In genomic region chr8:113496896-113497295, GRCm38 (mm10) we compare ENCODE assay signal across 11 mouse cellular contexts.
DNase-seq lines count a peak whose midpoint lies in the region; ATAC-seq and TF ChIP-seq lines count a peak whose summit lies in the region.
"Had no signal": no experiment of that assay in that cellular context is flagged by ENCODE, and none has a peak within 500 bp of the region (broad histone marks: within the 10 kb centered on the region; RNA-seq: fewer than 3 reads in every experiment).

No protein-coding gene starts in this region.

- H3K4me3 ChIP-seq in kidney, postnatal 0 days (replicated peaks; ENCODE audit: low read depth, low read length), result no peak overlapping the region
- no peak overlapping the region for H3K4me3 ChIP-seq in embryonic facial prominence, embryonic 13.5 days
- H3K4me3 ChIP-seq in lung, embryonic 16.5 days (ENCODE audit: low read length), result no peak overlapping the region
- H3K4me3 ChIP-seq: neural tube, embryonic 12.5 days had no signal

- peak; percentile 12 for DNase-seq in kidney, postnatal 0 days (ENCODE audit: low spot score)
- no peak for DNase-seq in kidney, adult 11 months
- DNase-seq in brain, embryonic 14.5 days (ENCODE audit: low read depth), result peak; percentile 61
- DNase-seq in ovary, postnatal 36 days (ENCODE audit: low spot score), result no peak
- DNase-seq in spleen, postnatal 36 days (ENCODE audit: low spot score in 2 of 2), result no peak
- DNase-seq in adrenal gland, postnatal 4 days (ENCODE audit: low spot score in 2 of 2), result no peak
- DNase-seq: gastrocnemius, postnatal 10 days; heart, postnatal 4 days had no signal

- ATAC-seq in kidney, postnatal 0 days (replicated peaks; ENCODE audit: low FRiP score, low read depth), result no peak
- ATAC-seq in embryonic facial prominence, embryonic 13.5 days (ENCODE audit: insufficient number of reproducible peaks, insufficient read depth, low FRiP score, low TSS enrichment, low read depth), result peak; percentile 69; the same call in 1 of the 2 replicates
- peak; percentile 97 for ATAC-seq in lung, embryonic 16.5 days (ENCODE audit: low read depth)

- H3K36me3 ChIP-seq in kidney, postnatal 0 days (ENCODE audit: insufficient read depth, low read length), result no peaks in the 10 kb centered on the region
- H3K36me3 ChIP-seq in embryonic facial prominence, embryonic 13.5 days, result no peaks in the 10 kb centered on the region
- H3K36me3 ChIP-seq in lung, embryonic 16.5 days (ENCODE audit: control insufficient read depth, insufficient read depth, low read length), result no peaks in the 10 kb centered on the region
- H3K36me3 ChIP-seq: neural tube, embryonic 12.5 days had no signal

- no peak overlapping the region for H3K27ac ChIP-seq in kidney, postnatal 0 days
- no peak overlapping the region for H3K27ac ChIP-seq in embryonic facial prominence, embryonic 13.5 days
- no peak overlapping the region; the same call in 1 of the 2 replicates for H3K27ac ChIP-seq in lung, embryonic 16.5 days (ENCODE audit: low read length)
- H3K27ac ChIP-seq: neural tube, embryonic 12.5 days had no signal

- no peak for TF ChIP-seq CTCF in kidney, postnatal 0 days (IDR thresholded peaks at IDR 0.05; ENCODE audit: low read depth)
- no peak for TF ChIP-seq CTCF in brain, embryonic 14.5 days (IDR thresholded peaks at IDR 0.05; ENCODE audit: borderline replicate concordance, extremely low read depth, insufficient read depth, insufficient read length)

- H3K27me3 ChIP-seq in kidney, postnatal 0 days (ENCODE audit: insufficient read depth, low read length), result no peaks in the 10 kb centered on the region
- no peaks in the 10 kb centered on the region; the same call in 1 of the 2 replicates for H3K27me3 ChIP-seq in embryonic facial prominence, embryonic 13.5 days
- no peaks in the 10 kb centered on the region for H3K27me3 ChIP-seq in lung, embryonic 16.5 days (ENCODE audit: control insufficient read depth, insufficient read depth, low read depth, low read length)
- H3K27me3 ChIP-seq: neural tube, embryonic 12.5 days had no signal

- no peak overlapping the region for H3K4me2 ChIP-seq in kidney, postnatal 0 days (ENCODE audit: low read length)
- H3K4me2 ChIP-seq in embryonic facial prominence, embryonic 13.5 days, result peak overlapping the region; percentile 28; the same call in 1 of the 2 replicates
- no peak overlapping the region for H3K4me2 ChIP-seq in lung, embryonic 16.5 days (ENCODE audit: low read depth, low read length)
- H3K4me2 ChIP-seq: neural tube, embryonic 12.5 days had no signal

- 43% methylated on average over 12 of the region's 12 CpGs for WGBS in kidney, postnatal 0 days
- WGBS in embryonic facial prominence, embryonic 13.5 days, result 25% methylated on average over 12 of the region's 12 CpGs
- 41% methylated on average over 12 of the region's 12 CpGs for WGBS in lung, embryonic 16.5 days

- TF ChIP-seq POLR2A in brain, embryonic 14.5 days (IDR thresholded peaks at IDR 0.05; ENCODE audit: borderline replicate concordance, extremely low read depth, insufficient read depth, insufficient read length, poor library complexity, severe bottlenecking), result no peak

- no peaks in the 10 kb centered on the region for H3K4me1 ChIP-seq in kidney, postnatal 0 days (replicated peaks; ENCODE audit: insufficient read depth, low read length)
- H3K4me1 ChIP-seq in embryonic facial prominence, embryonic 13.5 days, result peaks cover 14% of the 10 kb centered on the region; the same call in 1 of the 2 replicates
- H3K4me1 ChIP-seq in lung, embryonic 16.5 days (replicated peaks; ENCODE audit: control insufficient read depth, insufficient read depth, low read length), result no peaks in the 10 kb centered on the region
- H3K4me1 ChIP-seq: neural tube, embryonic 12.5 days had no signal

- no peak overlapping the region for H3K9ac ChIP-seq in kidney, postnatal 0 days (ENCODE audit: low read depth, low read length)
- no peak overlapping the region for H3K9ac ChIP-seq in embryonic facial prominence, embryonic 13.5 days
- no peak overlapping the region for H3K9ac ChIP-seq in lung, embryonic 16.5 days (ENCODE audit: low read length)
- H3K9ac ChIP-seq: neural tube, embryonic 12.5 days had no signal

- H3K9me3 ChIP-seq in kidney, postnatal 0 days (replicated peaks; ENCODE audit: low read length), result no peaks in the 10 kb centered on the region
- H3K9me3 ChIP-seq in embryonic facial prominence, embryonic 13.5 days, result no peaks in the 10 kb centered on the region
- H3K9me3 ChIP-seq in lung, embryonic 16.5 days (ENCODE audit: control insufficient read depth, low read length), result no peaks in the 10 kb centered on the region
- H3K9me3 ChIP-seq: neural tube, embryonic 12.5 days had no signal

Comparison
In these comparisons a context has a peak if more than half of its experiments do, and no peak if none do; other contexts are left out.
1. DNase-seq: peak in kidney, postnatal 0 days (single experiment) and brain, embryonic 14.5 days (single experiment); none in kidney, adult 11 months (single experiment), ovary, postnatal 36 days (single experiment), spleen, postnatal 36 days (0 of 2) and adrenal gland, postnatal 4 days (0 of 2).